Mouse (Mus musculus) myocyte (in vitro differentiated cells): Measurements from ENCODE around the gene Slc26a9.

Experiments
- CEBPB ChIP-seq: IDR thresholded peaks from 2 replicates; pipeline ENCODE4 v1.6.1; 2011; ENCODE audit warnings: mild to moderate bottlenecking, moderate library complexity; ENCODE audit not compliant: poor library complexity, insufficient read depth, severe bottlenecking
- MAX ChIP-seq: IDR thresholded peaks from one replicate; pipeline ENCODE4 v1.6.1; 2011; ENCODE audit warnings: low read depth, mild to moderate bottlenecking, control low read depth
- MYOD1 ChIP-seq, 3 experiments: IDR thresholded peaks; one replicate each; pipeline ENCODE4 v1.6.1; 2011; ENCODE audit warnings: control low read depth in 2 of 3, low read depth in 2 of 3, mild to moderate bottlenecking in 2 of 3, moderate library complexity in 1 of 3; ENCODE audit not compliant: insufficient read length in 2 of 3, control insufficient read depth in 1 of 3
- POLR2A ChIP-seq: IDR thresholded peaks from one replicate; pipeline ENCODE4 v1.6.1; 2011; ENCODE audit warnings: low read depth, mild to moderate bottlenecking, control low read depth, moderate library complexity; ENCODE audit not compliant: insufficient read length
- POLR2AphosphoS2 ChIP-seq: IDR thresholded peaks from one replicate; pipeline ENCODE4 v1.6.1; 2011; ENCODE audit warnings: low read depth, control low read depth; ENCODE audit not compliant: insufficient read length
- SRF ChIP-seq: IDR thresholded peaks from one replicate; pipeline ENCODE4 v1.6.1; 2011; ENCODE audit warnings: low read depth; ENCODE audit not compliant: control insufficient read depth, insufficient read length
- TCF12 ChIP-seq: IDR thresholded peaks from one replicate; pipeline ENCODE4 v1.6.1; 2011; ENCODE audit warnings: mild to moderate bottlenecking, control low read depth; ENCODE audit not compliant: poor library complexity, insufficient read depth, severe bottlenecking
- TCF3 ChIP-seq: IDR thresholded peaks from one replicate; pipeline ENCODE4 v1.6.1; 2011; ENCODE audit warnings: low read depth, control low read depth; ENCODE audit not compliant: insufficient read length

DNA sequence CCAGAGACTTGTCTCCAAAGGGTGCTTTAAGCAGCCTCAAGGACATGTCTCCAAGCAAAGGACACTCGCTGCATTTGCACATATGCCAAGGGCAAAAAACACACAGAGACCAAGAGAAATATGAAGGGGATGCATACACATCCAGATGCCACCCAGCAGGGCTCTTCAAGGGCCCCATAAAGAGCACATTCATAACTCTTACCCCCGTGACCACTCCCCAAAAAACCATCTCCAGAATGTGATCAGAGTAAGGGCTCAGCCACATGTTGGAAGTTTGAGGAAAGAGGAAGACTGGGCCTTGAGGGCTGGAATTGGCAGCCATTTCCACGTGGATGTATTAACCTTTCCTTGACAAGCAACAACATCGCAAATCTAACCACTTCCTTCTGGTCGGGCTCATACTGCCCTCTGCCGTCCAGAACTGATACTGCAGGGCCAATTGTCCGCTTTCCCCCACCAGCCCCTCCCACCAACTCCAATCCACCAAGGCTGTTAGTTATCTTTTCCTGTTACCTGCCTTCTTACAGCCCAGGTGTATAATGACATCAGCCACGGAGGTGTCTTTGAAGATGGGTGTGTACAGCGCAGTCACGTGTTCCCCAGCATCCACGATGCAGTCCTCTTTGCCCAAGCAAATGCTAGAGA is 21.7 kb downstream of the Slc26a9 start:
- TF ChIP-seq MAX, result no peak
- TF ChIP-seq POLR2A, result no peak
- no peak for TF ChIP-seq TCF12
- no peak for TF ChIP-seq MYOD1 (IDR thresholded peaks at IDR 0.05; ENCODE audit: control insufficient read depth in 1 of 3, insufficient read length in 2 of 3, low read depth in 2 of 3)
- no peak for TF ChIP-seq CEBPB
- no peak for TF ChIP-seq TCF3
- no peak for TF ChIP-seq SRF
- no peak for TF ChIP-seq POLR2AphosphoS2
